Mouse (Mus musculus) limb, embryonic 13.5 days (tissue): ENCODE measurements around the gene Gab1. TPM values are rescaled to one million over a fixed set of nuclear protein-coding genes. Genes with fewer than 3 reads are reported as not detected.

ENCODE experiments used
- ATAC-seq: fragments of 200-750 bp; cut with Nextera tagmentation; 2 replicates; pipeline ENCODE4 v1.8.0; 2017; ENCODE audit warnings: low read depth, moderate number of reproducible peaks, moderate TSS enrichment; ENCODE audit not compliant: low FRiP score
- H3K27ac ChIP-seq: fragments of 300-500 bp; sonication (generic); 2 replicates; pipeline ENCODE4 v1.5.1; 2015; ENCODE audit warnings: inconsistent platforms, mild to moderate bottlenecking, moderate library complexity
- H3K27me3 ChIP-seq: fragments of 300-500 bp; sonication (generic); 2 replicates; pipeline ENCODE4 v1.6.1; 2015; ENCODE audit warnings: mild to moderate bottlenecking, inconsistent platforms
- H3K36me3 ChIP-seq: fragments of 300-500 bp; sonication (generic); 2 replicates; pipeline ENCODE4 v1.6.1; 2015; ENCODE audit warnings: inconsistent platforms, mild to moderate bottlenecking, moderate library complexity
- H3K4me1 ChIP-seq: fragments of 300-500 bp; sonication (generic); 2 replicates; pipeline ENCODE4 v1.6.1; 2015; ENCODE audit warnings: inconsistent platforms
- H3K4me2 ChIP-seq: fragments of 300-500 bp; sonication (generic); replicated peaks from 2 replicates; pipeline ENCODE4 v1.6.1; 2015; ENCODE audit warnings: inconsistent platforms, mild to moderate bottlenecking, moderate library complexity
- H3K4me3 ChIP-seq: fragments of 300-500 bp; sonication (generic); 2 replicates; pipeline ENCODE4 v1.5.1; 2015; ENCODE audit warnings: moderate library complexity, mild to moderate bottlenecking, inconsistent platforms
- H3K9ac ChIP-seq: fragments of 300-500 bp; sonication (generic); 2 replicates; pipeline ENCODE4 v1.6.1; 2015; ENCODE audit warnings: mild to moderate bottlenecking, inconsistent platforms
- H3K9me3 ChIP-seq: fragments of 300-500 bp; sonication (generic); 2 replicates; pipeline ENCODE4 v1.6.1; 2016; ENCODE audit warnings: inconsistent platforms
- WGBS: fragments of 180-500 bp; shearing (Covaris S2); methylation state at CpG from one replicate; pipeline ENCODE4 v1.1.7; 2015; 5-methylcytosine and 5-hydroxymethylcytosine counted together
- polyA plus RNA-seq: library from polyadenylated mRNA; unstranded; fragments of >200 nt; fragmentation: Nextera tagmentation; extraction: Ambion mirVana; gene quantifications from 2 replicates; pipeline ENCODE4 v1.2.1, GENCODE M21; 2015

Gene Gab1
- polyA plus RNA-seq, 1 experiment from 2014 or later: 24.3 TPM

DNA sequence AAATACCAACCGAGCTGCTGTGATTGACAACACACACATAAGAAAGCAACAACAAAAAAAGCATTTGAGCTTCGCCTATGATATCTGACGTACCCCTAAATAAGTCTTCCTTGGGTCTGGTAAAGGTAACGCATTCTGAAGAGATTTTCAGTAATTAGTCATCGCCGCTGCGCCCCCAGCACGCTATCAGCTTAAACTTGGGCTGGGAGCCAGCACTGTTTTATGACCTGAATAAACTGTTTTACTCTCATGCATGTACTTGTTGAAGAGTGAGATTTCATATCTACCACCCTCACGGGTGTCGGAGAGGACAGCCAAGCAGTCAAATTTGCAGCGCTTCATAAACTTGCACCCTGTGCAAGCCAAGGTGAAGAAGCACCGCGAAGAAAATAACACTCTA is 26.7 kb downstream of the Gab1 start:
- Histone ChIP-seq H3K27ac (peak overlapping the region; percentile 69; the same call in 1 of the 2 replicates), H3K4me3 (no peak overlapping the region), H3K36me3 (no peaks in the 10 kb centered on the region), H3K4me1 (peaks cover 53% of the 10 kb centered on the region), H3K4me2 (peak overlapping the region; percentile 38), H3K9ac (0 out of 2 replicates have a peak overlapping the region, but pooled peaks have one; percentile 0), H3K9me3 (no peaks in the 10 kb centered on the region), H3K27me3 (no peaks in the 10 kb centered on the region)
- 54% methylated on average over 13 of the region's 13 CpGs for WGBS
- no peak; the same call in 1 of the 2 replicates for ATAC-seq

DNA sequence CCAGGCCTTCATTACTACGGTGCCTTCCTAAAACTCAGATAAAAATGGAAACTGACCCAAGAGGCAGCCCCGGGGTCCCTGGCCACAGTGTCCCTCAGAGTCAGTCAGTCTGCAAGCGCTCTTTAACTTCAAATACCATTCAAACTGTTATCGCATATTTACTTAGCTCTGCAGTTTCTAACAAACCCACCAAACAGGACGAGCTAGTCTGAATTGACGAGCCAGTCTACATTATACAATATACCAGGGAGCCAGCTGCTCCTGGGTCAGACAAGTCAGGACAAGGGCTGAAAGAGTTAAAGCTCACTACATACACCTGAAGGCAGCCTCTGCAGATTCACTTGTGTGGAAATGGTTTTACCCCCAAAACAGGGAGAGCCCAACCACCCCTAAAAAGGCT is 27.1 kb downstream of the Gab1 start:
- Histone ChIP-seq H3K4me3 (no peak overlapping the region), H3K9ac (0 out of 2 replicates have a peak overlapping the region, but pooled peaks have one; percentile 0), H3K36me3 (no peaks in the 10 kb centered on the region), H3K4me1 (peaks cover 57% of the 10 kb centered on the region), H3K9me3 (no peaks in the 10 kb centered on the region), H3K27me3 (no peaks in the 10 kb centered on the region), H3K27ac (peak overlapping the region; percentile 69), H3K4me2 (peak overlapping the region; percentile 38)
- no peak for ATAC-seq
- WGBS: 72% methylated on average over 6 of the region's 6 CpGs

DNA sequence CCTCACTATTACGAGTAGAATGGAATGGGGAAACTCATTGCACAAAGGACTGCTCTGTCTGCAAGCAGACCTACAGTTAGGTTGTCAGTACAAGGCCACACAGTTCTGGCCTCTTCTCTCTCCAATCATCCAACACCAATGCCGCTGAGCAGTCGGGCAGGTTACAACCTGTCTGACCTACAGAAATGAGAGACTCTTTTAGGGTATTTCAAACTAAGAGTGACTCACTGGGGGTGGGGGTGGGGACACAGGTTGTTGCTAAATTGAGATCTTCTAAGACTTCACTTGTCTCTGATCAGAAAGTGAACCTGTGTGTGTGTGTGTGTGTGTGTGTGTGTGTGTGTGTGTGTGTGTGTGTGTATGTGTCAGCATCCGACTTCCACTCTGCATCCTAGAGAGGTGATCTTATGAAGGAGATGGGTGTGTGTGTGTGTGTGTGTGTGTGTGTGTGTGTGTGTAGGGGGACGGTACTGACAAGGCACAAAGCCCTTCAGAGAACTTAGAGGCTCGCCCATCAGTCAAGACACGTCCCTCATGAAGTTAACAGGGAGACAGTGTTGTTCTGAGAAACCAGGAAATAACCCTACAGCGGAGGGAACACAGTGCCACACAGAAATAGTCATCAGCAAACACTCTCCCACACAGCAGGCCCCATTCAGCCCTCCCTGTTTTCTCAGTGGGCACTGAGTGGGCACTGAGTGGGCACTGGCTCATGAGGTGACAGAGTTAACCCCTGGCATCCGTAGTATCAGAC is 27.7 kb downstream of the Gab1 start:
- no peaks in the 10 kb centered on the region for H3K36me3 ChIP-seq
- H3K4me2 ChIP-seq: peak overlapping the region; percentile 38
- no peaks in the 10 kb centered on the region for H3K9me3 ChIP-seq
- H3K27me3 ChIP-seq: no peaks in the 10 kb centered on the region
- H3K4me3 ChIP-seq: no peak overlapping the region
- 64% methylated on average over 9 of the region's 9 CpGs for WGBS
- peaks cover 57% of the 10 kb centered on the region for H3K4me1 ChIP-seq
- peak overlapping the region; percentile 69 for H3K27ac ChIP-seq
- ATAC-seq: peak; percentile 5; the same call in 1 of the 2 replicates
- H3K9ac ChIP-seq: no peak overlapping the region

DNA sequence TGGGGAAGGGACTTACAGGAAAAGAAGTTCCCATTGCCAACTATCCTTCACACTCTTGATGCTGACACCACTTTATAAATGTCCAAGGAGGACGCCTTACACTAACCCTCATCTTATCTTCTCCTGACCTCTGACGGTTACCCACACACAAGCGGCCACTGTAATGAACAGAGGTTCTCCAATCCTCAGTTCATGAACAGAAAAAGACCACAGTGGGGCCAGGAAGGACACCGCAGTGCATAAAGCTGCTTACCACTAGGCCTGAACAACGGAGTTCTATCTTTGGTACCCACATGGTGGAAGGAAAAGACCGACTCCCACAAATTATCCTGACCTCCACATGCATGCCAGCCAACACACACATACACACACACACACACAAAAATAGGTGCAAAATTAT is 28.7 kb downstream of the Gab1 start:
- no peak overlapping the region for H3K9ac ChIP-seq
- H3K36me3 ChIP-seq: no peaks in the 10 kb centered on the region
- H3K27me3 ChIP-seq: no peaks in the 10 kb centered on the region
- H3K9me3 ChIP-seq: no peaks in the 10 kb centered on the region
- no peak overlapping the region for H3K27ac ChIP-seq
- WGBS: 85% methylated on average over 6 of the region's 6 CpGs
- H3K4me2 ChIP-seq: no peak overlapping the region
- H3K4me1 ChIP-seq: peaks cover 61% of the 10 kb centered on the region
- no peak overlapping the region for H3K4me3 ChIP-seq
- ATAC-seq: no peak

DNA sequence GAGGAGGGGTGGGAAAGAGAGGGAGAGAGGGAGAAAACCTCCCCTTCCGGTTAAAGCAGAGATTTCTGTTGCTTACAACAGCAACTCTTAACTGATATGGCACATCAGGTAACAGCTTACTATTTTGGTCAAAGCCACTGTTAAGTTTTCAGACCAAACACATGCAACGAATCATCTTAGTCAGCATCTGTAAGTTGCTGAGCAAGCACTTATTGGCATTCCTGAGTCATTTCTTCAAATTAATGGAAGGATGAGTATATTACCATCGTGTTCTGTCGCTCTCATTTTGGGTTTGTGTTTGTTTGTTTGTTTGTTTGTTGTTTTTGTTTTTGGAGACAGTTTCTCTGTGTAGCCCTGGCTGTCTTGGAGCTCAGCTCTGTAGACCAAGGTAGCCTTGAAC is 30.3 kb downstream of the Gab1 start:
- H3K4me1 ChIP-seq: peaks cover 68% of the 10 kb centered on the region
- H3K27ac ChIP-seq: no peak overlapping the region
- no peaks in the 10 kb centered on the region for H3K27me3 ChIP-seq

DNA sequence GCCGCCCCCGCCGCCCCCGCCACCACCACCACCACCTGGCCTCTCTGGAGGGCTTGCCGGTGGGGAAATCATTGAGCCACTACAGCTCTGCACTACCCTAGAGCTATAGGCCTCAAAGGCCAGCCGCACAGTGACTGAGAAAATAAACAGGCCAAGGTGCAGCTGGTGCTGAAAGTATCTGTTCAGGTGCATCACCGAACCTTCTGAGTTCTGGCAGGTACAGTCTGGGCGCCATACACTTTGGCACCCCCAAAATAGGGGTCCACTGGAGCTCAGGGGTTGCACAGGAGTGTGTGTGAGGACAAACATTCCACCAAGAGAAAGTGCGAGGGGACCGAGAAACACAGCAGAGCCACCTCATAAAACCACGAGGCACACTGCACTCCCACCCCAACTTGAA is 31.7 kb downstream of the Gab1 start:
- Histone ChIP-seq H3K36me3 (no peaks in the 10 kb centered on the region), H3K4me3 (no peak overlapping the region), H3K9ac (no peak overlapping the region), H3K9me3 (no peaks in the 10 kb centered on the region), H3K27ac (peak overlapping the region; percentile 80), H3K27me3 (no peaks in the 10 kb centered on the region), H3K4me2 (peak overlapping the region; percentile 41), H3K4me1 (peaks cover 71% of the 10 kb centered on the region)
- WGBS: 49% methylated on average over 11 of the region's 11 CpGs
- ATAC-seq: no peak

More for the DNA sequence above, 30.3 kb downstream of the Gab1 start:
- WGBS: 84% methylated on average over 4 of the region's 4 CpGs
- Histone ChIP-seq H3K36me3 (no peaks in the 10 kb centered on the region), H3K9me3 (no peaks in the 10 kb centered on the region), H3K9ac (no peak overlapping the region), H3K4me3 (no peak overlapping the region), H3K4me2 (no peak overlapping the region)
- no peak for ATAC-seq

DNA sequence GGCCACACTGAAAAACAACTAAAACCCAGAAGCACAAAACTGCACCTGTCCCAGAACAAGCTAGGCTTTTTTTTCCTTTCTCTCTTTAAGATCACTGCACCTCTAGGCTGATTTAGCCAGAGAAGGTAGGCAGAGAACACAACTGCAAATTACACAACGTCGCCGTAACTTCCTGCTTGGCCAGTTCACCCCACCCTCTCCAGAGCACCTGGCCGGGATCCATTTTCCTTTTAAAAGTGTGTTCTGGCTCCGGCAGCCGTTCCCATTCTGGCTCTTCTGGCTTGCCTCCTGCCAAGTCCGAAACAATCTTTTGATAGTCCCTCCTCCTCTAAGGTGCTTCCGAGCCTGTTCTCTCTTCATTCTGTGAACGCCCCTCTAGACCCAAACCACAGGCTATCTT is 32.4 kb downstream of the Gab1 start:
- peaks cover 65% of the 10 kb centered on the region for H3K4me1 ChIP-seq

DNA sequence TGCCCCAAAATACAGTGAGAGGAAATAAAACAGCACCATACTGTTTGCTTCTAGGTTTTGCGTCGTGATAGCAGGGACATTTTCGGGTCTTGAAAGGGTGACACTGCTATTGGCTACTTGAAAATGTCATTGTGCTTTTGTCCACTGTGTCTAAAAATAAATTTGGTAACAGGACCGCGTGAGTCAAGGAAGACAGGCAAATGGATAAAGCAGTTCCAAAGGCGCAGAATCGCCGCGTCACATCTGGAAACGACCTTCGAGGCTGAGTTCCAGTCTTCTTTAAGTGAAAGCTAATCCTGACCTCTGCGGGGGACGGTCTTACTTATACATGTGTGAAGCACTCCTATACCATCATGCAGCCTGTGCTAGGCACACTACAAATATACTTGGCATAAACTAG is 35.0 kb downstream of the Gab1 start:
- WGBS: 71% methylated on average over 13 of the region's 13 CpGs
- peaks cover 69% of the 10 kb centered on the region for H3K4me1 ChIP-seq
- no peak overlapping the region for H3K4me2 ChIP-seq
- H3K4me3 ChIP-seq: no peak overlapping the region
- H3K9me3 ChIP-seq: no peaks in the 10 kb centered on the region
- no peak overlapping the region for H3K9ac ChIP-seq
- peak overlapping the region; percentile 39 for H3K27ac ChIP-seq
- no peak for ATAC-seq
- no peaks in the 10 kb centered on the region for H3K27me3 ChIP-seq
- H3K36me3 ChIP-seq: no peaks in the 10 kb centered on the region

More for the DNA sequence above, 32.4 kb downstream of the Gab1 start:
- peak overlapping the region; percentile 41 for H3K4me2 ChIP-seq
- no peaks in the 10 kb centered on the region for H3K9me3 ChIP-seq
- no peaks in the 10 kb centered on the region for H3K27me3 ChIP-seq
- 0 out of 2 replicates have a peak, but pooled peaks have one; percentile 30 for ATAC-seq
- H3K27ac ChIP-seq: peak overlapping the region; percentile 80
- no peak overlapping the region for H3K4me3 ChIP-seq
- 20% methylated on average over 9 of the region's 9 CpGs for WGBS
- no peaks in the 10 kb centered on the region for H3K36me3 ChIP-seq
- H3K9ac ChIP-seq: 0 out of 2 replicates have a peak overlapping the region, but pooled peaks have one; percentile 31

DNA sequence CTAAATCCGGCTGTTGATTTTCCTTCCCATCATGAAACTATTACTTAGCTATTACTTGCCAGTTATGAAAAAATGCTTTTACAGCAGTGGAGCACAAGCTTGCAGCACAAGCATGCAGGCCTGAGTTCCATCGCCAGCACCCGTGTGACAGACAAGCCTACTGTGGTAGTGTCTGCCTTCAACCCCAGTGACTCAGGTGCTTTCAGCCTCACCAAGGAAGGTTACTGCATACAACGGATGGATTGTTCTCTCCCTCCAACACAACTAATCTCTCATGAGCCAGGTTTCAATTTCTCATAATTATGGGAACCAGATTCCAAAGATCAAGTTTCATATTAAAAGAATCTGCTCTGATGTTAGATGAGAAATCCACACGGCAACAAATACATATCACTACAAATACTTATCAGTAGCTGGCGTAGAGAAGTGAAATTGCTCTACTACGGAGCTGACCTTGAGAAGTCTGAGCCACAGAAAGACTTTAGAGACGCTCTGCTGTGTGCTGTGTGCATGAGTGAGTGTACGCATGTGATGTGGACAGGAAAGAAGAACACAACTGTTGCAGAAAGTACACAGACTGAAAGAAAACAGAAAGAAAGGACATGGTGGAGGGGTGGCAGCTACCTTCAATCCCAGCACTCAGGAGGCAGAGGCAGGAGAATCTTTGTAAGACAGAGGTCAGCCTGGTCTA is 36.4 kb downstream of the Gab1 start:
- Histone ChIP-seq H3K4me2 (no peak overlapping the region), H3K36me3 (no peaks in the 10 kb centered on the region), H3K9me3 (no peaks in the 10 kb centered on the region), H3K4me3 (no peak overlapping the region), H3K27ac (no peak overlapping the region; the same call in 1 of the 2 replicates), H3K4me1 (peaks cover 56% of the 10 kb centered on the region), H3K9ac (no peak overlapping the region), H3K27me3 (no peaks in the 10 kb centered on the region)
- WGBS: 61% methylated on average over 9 of the region's 9 CpGs
- ATAC-seq: no peak

DNA sequence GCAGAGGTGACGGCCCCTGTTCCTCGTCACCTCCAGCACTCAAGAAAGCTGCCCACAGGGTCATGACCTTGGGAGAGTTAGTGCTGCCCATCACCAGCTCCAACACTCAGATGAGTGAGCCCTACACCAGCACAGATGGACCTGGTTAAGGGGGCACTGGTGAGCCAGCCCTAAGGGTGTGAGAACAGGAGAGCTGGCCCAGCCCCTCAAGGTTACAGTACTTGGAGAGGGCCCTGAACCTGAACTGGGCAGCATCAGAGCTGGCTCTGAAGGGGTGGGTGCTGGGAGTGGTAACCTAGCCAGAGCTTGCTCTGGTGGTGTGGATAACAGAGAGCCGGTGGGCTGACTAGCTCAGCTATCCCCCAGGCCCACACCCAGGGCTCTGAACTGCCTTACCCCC is 37.8 kb downstream of the Gab1 start:
- H3K4me2 ChIP-seq: no peak overlapping the region
- 0 out of 2 replicates have a peak, but pooled peaks have one; percentile 25 for ATAC-seq
- no peaks in the 10 kb centered on the region for H3K27me3 ChIP-seq
- no peak overlapping the region for H3K9ac ChIP-seq
- 81% methylated on average over 3 of the region's 3 CpGs for WGBS
- no peaks in the 10 kb centered on the region for H3K9me3 ChIP-seq
- peaks cover 48% of the 10 kb centered on the region for H3K4me1 ChIP-seq
- H3K36me3 ChIP-seq: no peaks in the 10 kb centered on the region
- H3K4me3 ChIP-seq: no peak overlapping the region
- no peak overlapping the region for H3K27ac ChIP-seq

DNA sequence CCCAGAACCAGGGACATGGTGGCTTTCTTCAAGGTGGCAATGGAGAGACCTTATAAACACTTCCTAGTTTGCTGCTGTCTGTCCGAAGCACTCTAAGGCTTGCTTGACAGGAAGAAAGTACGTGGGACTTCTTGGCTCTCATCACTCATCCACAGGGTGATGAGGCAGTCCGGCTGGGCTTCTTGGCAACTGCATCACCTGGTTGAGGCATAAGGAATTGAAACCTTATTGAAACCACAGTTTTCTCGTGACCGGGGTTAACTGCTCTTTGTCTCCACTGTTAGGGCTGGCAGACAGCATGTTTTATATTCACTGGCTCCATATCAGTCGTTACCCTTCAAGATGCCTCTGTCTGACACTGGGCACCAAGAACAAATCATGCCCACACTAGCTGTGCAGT is 40.2 kb downstream of the Gab1 start:
- no peak overlapping the region for H3K4me2 ChIP-seq
- H3K27me3 ChIP-seq: no peaks in the 10 kb centered on the region
- H3K9me3 ChIP-seq: no peaks in the 10 kb centered on the region
- H3K4me3 ChIP-seq: no peak overlapping the region
- peaks cover 25% of the 10 kb centered on the region for H3K4me1 ChIP-seq
- 76% methylated on average over 6 of the region's 6 CpGs for WGBS
- no peak for ATAC-seq
- H3K27ac ChIP-seq: no peak overlapping the region
- H3K36me3 ChIP-seq: no peaks in the 10 kb centered on the region
- H3K9ac ChIP-seq: no peak overlapping the region

DNA sequence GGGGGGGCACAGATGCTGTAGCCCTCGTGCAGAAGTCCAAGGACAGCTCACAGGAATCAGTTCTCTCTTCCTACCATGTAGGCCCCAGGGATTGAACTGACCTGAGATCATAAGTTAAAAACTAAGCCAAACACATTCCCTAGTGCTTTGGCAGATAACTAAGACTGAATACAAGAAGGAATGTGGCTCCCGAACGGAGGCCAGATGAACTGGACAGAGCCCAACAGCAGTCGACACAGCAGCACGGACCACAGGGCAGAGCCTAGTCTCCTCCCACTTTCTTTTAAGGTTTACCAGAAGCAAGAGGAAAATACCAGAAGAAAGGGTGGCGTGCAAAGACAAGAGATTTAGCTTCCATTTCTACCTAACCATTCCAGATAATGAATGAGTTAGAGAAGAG is 42.1 kb downstream of the Gab1 start:
- ATAC-seq: no peak
- Histone ChIP-seq H3K27me3 (no peaks in the 10 kb centered on the region), H3K27ac (no peak overlapping the region), H3K36me3 (no peaks in the 10 kb centered on the region), H3K4me1 (peaks cover 14% of the 10 kb centered on the region), H3K4me3 (no peak overlapping the region), H3K9ac (no peak overlapping the region), H3K9me3 (no peaks in the 10 kb centered on the region), H3K4me2 (no peak overlapping the region)
- WGBS: 54% methylated on average over 6 of the region's 6 CpGs
